Mouse (Mus musculus) myocyte (in vitro differentiated cells): ENCODE data around the gene Galnt15. TPM values are rescaled to one million over a fixed set of nuclear protein-coding genes. Genes with fewer than 3 reads are reported as not detected.

ENCODE experiments used
- H3K27me3 ChIP-seq: one replicate; pipeline ENCODE4 v1.6.1; 2011; ENCODE audit not compliant: control insufficient read depth, insufficient read depth, insufficient read length
- H3K36me3 ChIP-seq: one replicate; pipeline ENCODE4 v1.6.1; 2011; ENCODE audit not compliant: control insufficient read depth, insufficient read depth
- H3K4me2 ChIP-seq: one replicate; pipeline ENCODE4 v1.6.1; 2011; ENCODE audit warnings: low read depth, control low read depth
- H3K4me3 ChIP-seq: one replicate; pipeline ENCODE4 v1.5.1; 2011; ENCODE audit warnings: mild to moderate bottlenecking, control low read depth, moderate library complexity
- H3K79me2 ChIP-seq: one replicate; pipeline ENCODE4 v1.6.1; 2011; ENCODE audit not compliant: control insufficient read depth, insufficient read depth
- H3ac ChIP-seq: one replicate; pipeline ENCODE4 v1.6.1; 2011; ENCODE audit not compliant: control insufficient read depth, insufficient read length
- CEBPB ChIP-seq: IDR thresholded peaks from 2 replicates; pipeline ENCODE4 v1.6.1; 2011; ENCODE audit warnings: mild to moderate bottlenecking, moderate library complexity; ENCODE audit not compliant: poor library complexity, insufficient read depth, severe bottlenecking
- E2F4 ChIP-seq: IDR thresholded peaks from one replicate; pipeline ENCODE4 v1.6.1; 2011; ENCODE audit warnings: mild to moderate bottlenecking, control low read depth, moderate library complexity; ENCODE audit not compliant: insufficient read depth
- MAX ChIP-seq: IDR thresholded peaks from one replicate; pipeline ENCODE4 v1.6.1; 2011; ENCODE audit warnings: low read depth, mild to moderate bottlenecking, control low read depth
- MYOD1 ChIP-seq, 3 experiments: IDR thresholded peaks; one replicate each; pipeline ENCODE4 v1.6.1; 2011; ENCODE audit warnings: control low read depth in 2 of 3, low read depth in 2 of 3, mild to moderate bottlenecking in 2 of 3, moderate library complexity in 1 of 3; ENCODE audit not compliant: insufficient read length in 2 of 3, control insufficient read depth in 1 of 3
- MYOG ChIP-seq, 3 experiments: IDR thresholded peaks; one replicate each; pipeline ENCODE4 v1.6.1; 2011; ENCODE audit warnings: control low read depth in 2 of 3, low read depth in 2 of 3, mild to moderate bottlenecking in 2 of 3; ENCODE audit not compliant: insufficient read length in 2 of 3, control insufficient read depth in 1 of 3, insufficient read depth in 1 of 3
- POLR2A ChIP-seq: IDR thresholded peaks from one replicate; pipeline ENCODE4 v1.6.1; 2011; ENCODE audit warnings: low read depth, mild to moderate bottlenecking, control low read depth, moderate library complexity; ENCODE audit not compliant: insufficient read length
- POLR2AphosphoS2 ChIP-seq: IDR thresholded peaks from one replicate; pipeline ENCODE4 v1.6.1; 2011; ENCODE audit warnings: low read depth, control low read depth; ENCODE audit not compliant: insufficient read length
- REST ChIP-seq: IDR thresholded peaks from one replicate; pipeline ENCODE4 v1.6.1; 2011; ENCODE audit warnings: mild to moderate bottlenecking, control low read depth, moderate library complexity; ENCODE audit not compliant: insufficient read depth, insufficient read length
- SRF ChIP-seq: IDR thresholded peaks from one replicate; pipeline ENCODE4 v1.6.1; 2011; ENCODE audit warnings: low read depth; ENCODE audit not compliant: control insufficient read depth, insufficient read length
- TCF12 ChIP-seq: IDR thresholded peaks from one replicate; pipeline ENCODE4 v1.6.1; 2011; ENCODE audit warnings: mild to moderate bottlenecking, control low read depth; ENCODE audit not compliant: poor library complexity, insufficient read depth, severe bottlenecking
- TCF3 ChIP-seq: IDR thresholded peaks from one replicate; pipeline ENCODE4 v1.6.1; 2011; ENCODE audit warnings: low read depth, control low read depth; ENCODE audit not compliant: insufficient read length
- USF1 ChIP-seq: IDR thresholded peaks from one replicate; pipeline ENCODE4 v1.6.1; 2011; ENCODE audit warnings: low read depth, mild to moderate bottlenecking, control low read depth, moderate library complexity
- polyA plus RNA-seq: library from polyadenylated mRNA; unstranded; fragments of >200 nt; fragmentation: generic; extraction: Trizol; gene quantifications from one replicate; pipeline ENCODE4 v1.2.1, GENCODE M21; 2012; ENCODE audit warnings: missing spikeins

The Galnt15 gene
- polyA plus RNA-seq, 1 experiment = not detected

DNA sequence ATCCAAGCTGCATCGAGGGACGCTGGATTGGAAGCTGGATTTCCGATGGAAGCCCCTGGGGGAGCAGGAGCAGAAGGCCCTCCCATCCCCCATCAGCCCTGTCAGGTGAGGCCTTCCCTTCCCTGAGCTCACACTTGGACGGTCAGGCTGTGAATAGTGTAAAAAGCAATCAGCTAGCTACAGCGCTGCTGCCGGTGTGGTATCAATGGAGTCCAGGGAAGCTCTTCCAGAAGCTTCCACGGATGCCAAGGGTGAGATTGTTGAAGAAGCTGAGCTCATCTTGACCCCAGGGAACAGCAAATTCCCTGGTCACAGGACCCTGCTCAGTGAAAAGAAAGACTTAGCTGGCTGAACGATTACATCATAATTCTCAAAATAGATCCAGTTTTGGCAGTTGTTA lies 17.6 kb downstream of the Galnt15 start:
- Histone ChIP-seq H3K27me3 (no peaks in the 10 kb centered on the region), H3K79me2 (no peaks in the 10 kb centered on the region), H3ac (no peak overlapping the region), H3K4me3 (no peak overlapping the region), H3K4me2 (no peak overlapping the region), H3K36me3 (no peaks in the 10 kb centered on the region)
- TF ChIP-seq USF1 (no peak), E2F4 (no peak), MAX (no peak), REST (no peak), TCF12 (no peak), POLR2A (no peak), MYOD1 (IDR thresholded peaks at IDR 0.05; ENCODE audit: control insufficient read depth in 1 of 3, insufficient read length in 2 of 3, low read depth in 2 of 3) (no peak), MYOG (IDR thresholded peaks at IDR 0.05; ENCODE audit: control insufficient read depth in 1 of 3, insufficient read depth in 1 of 3, insufficient read length in 2 of 3, low read depth in 2 of 3) (no peak), CEBPB (no peak), TCF3 (no peak), POLR2AphosphoS2 (no peak), SRF (no peak)

DNA sequence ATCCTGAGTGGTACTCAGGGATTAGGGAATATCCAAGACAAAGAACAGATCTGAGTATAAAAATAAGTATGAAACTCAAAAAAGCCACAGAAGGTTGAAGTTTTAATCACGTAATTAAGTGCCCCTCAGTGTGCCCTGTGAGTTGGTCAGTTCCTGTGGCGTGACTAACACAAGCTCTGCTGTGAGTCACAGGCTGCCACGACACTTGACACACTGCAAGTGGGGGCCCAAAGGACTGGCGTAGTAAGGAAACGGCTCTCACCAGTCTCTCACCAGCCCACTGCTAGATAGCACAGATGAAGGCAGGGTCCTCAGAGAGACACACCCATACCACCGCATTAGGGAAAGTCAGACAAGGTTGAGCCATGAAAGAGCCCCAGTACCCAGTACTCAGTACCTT lies 21.4 kb downstream of the Galnt15 start:
- Histone ChIP-seq H3K4me2 (peak overlapping the region; percentile 48), H3K79me2 (no peaks in the 10 kb centered on the region)
- TF ChIP-seq MYOD1 (IDR thresholded peaks at IDR 0.05; ENCODE audit: control insufficient read depth in 1 of 3, insufficient read length in 2 of 3, low read depth in 2 of 3) = no peak
- no peak for TF ChIP-seq SRF
- no peak for TF ChIP-seq POLR2A
- TF ChIP-seq MAX = no peak
- TF ChIP-seq TCF3 = no peak
- no peak for TF ChIP-seq TCF12
- TF ChIP-seq POLR2AphosphoS2 = no peak
- TF ChIP-seq MYOG (IDR thresholded peaks at IDR 0.05; ENCODE audit: control insufficient read depth in 1 of 3, insufficient read depth in 1 of 3, insufficient read length in 2 of 3, low read depth in 2 of 3) = no peak
- no peak for TF ChIP-seq USF1
- no peak for TF ChIP-seq CEBPB

GRCm38 (mm10) chr14:32053895-32054294 lies 25.1 kb downstream of the Galnt15 start:
- Histone ChIP-seq H3ac (no peak overlapping the region), H3K36me3 (no peaks in the 10 kb centered on the region), H3K4me3 (no peak overlapping the region), H3K27me3 (no peaks in the 10 kb centered on the region), H3K4me2 (no peak overlapping the region), H3K79me2 (no peaks in the 10 kb centered on the region)
- TF ChIP-seq MYOG (IDR thresholded peaks at IDR 0.05; ENCODE audit: control insufficient read depth in 1 of 3, insufficient read depth in 1 of 3, insufficient read length in 2 of 3, low read depth in 2 of 3) (no peak), E2F4 (no peak), USF1 (no peak), MYOD1 (IDR thresholded peaks at IDR 0.05; ENCODE audit: control insufficient read depth in 1 of 3, insufficient read length in 2 of 3, low read depth in 2 of 3) (no peak), MAX (no peak), REST (no peak), POLR2AphosphoS2 (no peak), SRF (no peak), TCF3 (no peak), CEBPB (no peak), POLR2A (no peak), TCF12 (no peak)

More for the DNA sequence above, 21.4 kb downstream of the Galnt15 start:
- no peak overlapping the region for H3K4me3 ChIP-seq
- H3K36me3 ChIP-seq = no peaks in the 10 kb centered on the region
- H3ac ChIP-seq = no peak overlapping the region
- H3K27me3 ChIP-seq = no peaks in the 10 kb centered on the region

DNA sequence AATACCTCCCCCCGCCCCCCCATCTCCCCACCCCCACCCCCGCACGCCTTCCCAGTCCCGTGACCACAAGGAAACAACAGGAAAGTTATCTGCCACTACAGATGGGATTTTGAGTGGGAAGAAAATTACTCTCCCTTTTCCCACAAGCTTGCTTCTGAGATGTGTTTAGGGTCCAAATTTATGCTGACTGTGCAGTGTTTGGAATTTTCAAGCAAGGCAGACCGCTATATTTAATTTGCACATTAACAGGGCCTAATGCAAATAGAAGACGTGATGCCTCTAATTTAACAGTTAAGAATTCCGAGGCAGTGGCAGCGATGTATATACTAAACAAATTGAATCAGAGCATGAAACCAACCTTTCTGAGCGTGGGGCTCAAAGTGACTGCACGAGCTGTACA lies 26.0 kb downstream of the Galnt15 start:
- TF ChIP-seq CEBPB (no peak), POLR2AphosphoS2 (no peak), MAX (no peak), MYOG (IDR thresholded peaks at IDR 0.05; ENCODE audit: control insufficient read depth in 1 of 3, insufficient read depth in 1 of 3, insufficient read length in 2 of 3, low read depth in 2 of 3) (no peak), E2F4 (no peak), MYOD1 (IDR thresholded peaks at IDR 0.05; ENCODE audit: control insufficient read depth in 1 of 3, insufficient read length in 2 of 3, low read depth in 2 of 3) (no peak), REST (no peak), TCF12 (no peak), POLR2A (no peak), TCF3 (no peak), USF1 (no peak), SRF (no peak)
- Histone ChIP-seq H3K4me3 (no peak overlapping the region), H3K36me3 (no peaks in the 10 kb centered on the region), H3K4me2 (no peak overlapping the region), H3ac (no peak overlapping the region), H3K27me3 (no peaks in the 10 kb centered on the region), H3K79me2 (no peaks in the 10 kb centered on the region)

- no peak overlapping the region for H3K4me2 ChIP-seq
Measured at GRCm38 (mm10) chr14:32055781-32056180, 27.0 kb downstream of the Galnt15 start.

More at GRCm38 (mm10) chr14:32055781-32056180, 27.0 kb downstream of the Galnt15 start:
- Histone ChIP-seq H3ac (no peak overlapping the region), H3K4me3 (no peak overlapping the region), H3K27me3 (no peaks in the 10 kb centered on the region), H3K79me2 (no peaks in the 10 kb centered on the region), H3K36me3 (no peaks in the 10 kb centered on the region)
- no peak for TF ChIP-seq SRF
- no peak for TF ChIP-seq E2F4
- no peak for TF ChIP-seq MYOD1 (IDR thresholded peaks at IDR 0.05; ENCODE audit: control insufficient read depth in 1 of 3, insufficient read length in 2 of 3, low read depth in 2 of 3)
